Mouse (Mus musculus): ENCODE data around the gene Clec3b.
A peak's percentile ranks its signal among the peaks of the same experiment; 100 is the strongest.

GRCm38 (mm10) chr9:123187589-123187988, 36.8 kb downstream of the Clec3b start:
- no peak for TF ChIP-seq FLI1 (IDR thresholded peaks at IDR 0.05; ENCODE audit: low read length)
- peak; percentile 58; the same call in 1 of the 3 replicates for TF ChIP-seq GATA1 (IDR thresholded peaks at IDR 0.05; ENCODE audit: borderline replicate concordance, low read length)

All from megakaryocyte, embryonic 14.5 days (primary cell).